Mouse (Mus musculus) embryonic stem cell, embryonic (primary cell): Measurements from ENCODE around the gene Prn.

Experiments
- CTCF ChIA-PET, 4 experiments: fragments of 300-600 bp in 2 of 4; fragments of 350-600 bp in 2 of 4; sonication (Branson Sonifier 250); formaldehyde crosslinking; loops; one replicate each; lab custom pipeline; 2022; ENCODE audit warnings: inconsistent platforms in 2 of 4; lab: Charles Lee
- POLR2A ChIA-PET, 4 experiments: fragments of 300-600 bp in 2 of 4; fragments of 350-600 bp in 2 of 4; sonication (Branson Sonifier 250); formaldehyde crosslinking; loops; one replicate each; lab custom pipeline; 2022; ENCODE audit warnings: antibody characterized with exemption in 4 of 4, inconsistent platforms in 1 of 4; lab: Charles Lee

Prn gene

DNA sequence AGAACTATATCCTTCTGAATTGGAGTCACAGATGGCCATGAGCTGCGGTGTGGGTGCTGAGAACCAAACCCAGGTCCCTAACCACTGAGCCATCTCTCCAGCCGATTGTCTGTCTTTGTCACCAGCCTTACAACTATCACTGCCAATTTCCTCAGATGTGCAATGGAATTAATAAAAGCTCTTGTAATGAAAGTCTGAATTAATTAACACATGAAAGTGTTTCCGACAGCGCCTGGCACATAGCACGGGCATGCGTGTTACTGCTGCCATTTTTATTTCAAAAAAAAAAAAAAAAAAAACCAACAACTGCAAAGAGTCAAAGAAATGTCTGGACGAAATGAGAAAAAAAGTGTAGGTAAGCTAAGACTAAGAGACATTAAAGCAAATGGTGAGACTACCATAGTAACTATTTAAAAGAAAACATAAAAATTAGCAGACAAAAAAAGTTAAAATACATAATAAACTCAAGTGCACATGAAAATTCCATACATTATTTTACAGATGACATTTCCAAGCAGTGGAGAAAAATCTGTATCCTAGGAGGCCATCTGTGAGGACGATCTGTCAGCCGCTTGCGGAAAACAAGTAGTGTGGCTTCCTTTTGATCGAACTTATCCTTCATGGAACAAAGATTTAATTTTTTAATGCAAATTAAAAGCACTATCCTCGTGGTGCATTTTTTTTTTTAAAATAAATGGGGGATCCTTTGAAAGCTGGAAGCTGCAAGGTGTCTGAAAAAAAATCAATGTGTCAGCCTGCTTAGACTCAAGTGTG is 12.2 kb upstream of the Prn start:
- ChIA-PET POLR2A (interaction anchor here in 2 of 4 experiments (0.6 to 1.1 kb wide), 2 partner anchors 52 to 573 kb away, joined by 3 to 4 read pairs; no protein-coding TSS in a partner anchor), CTCF (interaction anchor here in 2 of 4 experiments (0.6 to 0.7 kb wide), 2 partner anchors 42 to 76 kb away, joined by 4 to 5 read pairs; no protein-coding TSS in a partner anchor)

DNA sequence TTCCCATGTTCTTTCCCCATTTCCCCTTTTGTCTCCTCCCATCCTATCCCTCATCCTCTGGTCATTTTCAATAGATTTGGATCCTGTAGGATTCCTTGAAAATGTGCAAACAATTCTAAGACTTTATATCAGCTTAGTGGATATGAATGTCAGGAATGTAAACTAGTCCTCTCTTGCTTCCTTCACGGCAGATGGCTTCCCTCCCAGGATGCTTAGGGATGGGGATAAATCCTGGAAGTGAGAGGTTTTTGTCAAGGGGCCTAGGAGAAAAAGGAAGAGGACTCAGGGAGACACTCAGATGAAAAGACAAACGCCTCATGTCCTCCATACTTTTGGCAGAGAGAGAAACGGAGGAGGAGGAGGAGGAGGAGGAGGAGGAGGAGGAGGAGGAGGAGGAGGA is 7.3 kb upstream of the Prn start:
- ChIA-PET CTCF (interaction anchor here in 1 of 4 experiments (0.8 kb wide), 1 partner anchor 39 kb away, joined by 3 read pairs; no protein-coding TSS in a partner anchor), POLR2A (interaction anchor here in 1 of 4 experiments (0.6 kb wide), 1 partner anchor 51 kb away, joined by 3 read pairs; no protein-coding TSS in a partner anchor)

- CTCF ChIA-PET = interaction anchor here in 1 of 4 experiments (0.8 kb wide), 1 partner anchor 39 kb away, joined by 3 read pairs; no protein-coding TSS in a partner anchor
- POLR2A ChIA-PET = interaction anchor here in 2 of 4 experiments (0.6 to 1.0 kb wide), 2 partner anchors 52 to 55 kb away, joined by 3 read pairs; no protein-coding TSS in a partner anchor
These were observed 6.9 kb upstream of the Prn start for GRCm38 (mm10) chr2:131902867-131903266.

DNA sequence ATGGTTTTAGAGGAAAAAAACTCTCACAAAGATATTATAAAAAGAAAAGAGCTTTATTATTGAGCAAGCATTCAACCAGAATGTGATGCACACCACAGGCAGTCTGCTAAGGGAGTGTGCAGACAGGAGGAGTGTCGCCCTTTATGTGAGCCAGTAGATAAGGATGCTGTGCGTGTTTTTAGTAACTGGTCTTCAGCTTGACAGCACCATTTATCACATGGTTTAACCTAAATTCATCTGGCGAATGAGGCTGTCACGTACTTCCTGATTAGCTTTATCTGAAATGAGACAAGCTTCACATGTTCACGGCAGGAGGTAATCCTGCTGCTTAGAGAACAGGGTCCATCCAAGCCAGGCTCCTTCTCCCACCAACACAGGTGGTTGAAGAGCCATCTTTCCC is 4.7 kb upstream of the Prn start:
- CTCF ChIA-PET = interaction anchor here in 3 of 4 experiments (0.5 to 1.3 kb wide), 3 partner anchors 54 to 134 kb away, joined by 3 to 21 read pairs (median 3); no protein-coding TSS in a partner anchor
- POLR2A ChIA-PET = interaction anchor here in 2 of 4 experiments (0.7 to 2.0 kb wide), 3 partner anchors 28 to 57 kb away, joined by 3 to 7 read pairs (median 3); no protein-coding TSS in a partner anchor

DNA sequence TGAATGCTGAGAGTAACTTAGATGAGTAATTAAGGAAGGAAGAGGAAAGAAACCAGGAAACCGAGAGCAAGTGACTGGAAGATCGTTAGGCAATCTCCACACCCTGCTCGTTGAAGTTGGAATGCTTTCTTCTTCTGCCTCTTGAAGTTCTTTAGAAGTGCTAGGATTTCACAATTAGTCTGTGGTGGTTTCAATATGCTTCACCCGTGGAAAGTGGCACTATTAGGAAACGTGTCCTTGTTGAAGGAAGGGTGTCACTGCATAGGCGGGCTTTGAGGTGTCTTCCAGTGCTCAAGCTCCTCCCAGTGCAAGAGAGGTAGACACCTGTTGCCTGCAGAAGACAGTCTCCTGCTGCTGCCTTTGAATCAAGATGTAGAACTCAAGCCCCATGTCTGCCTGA is 4.0 kb upstream of the Prn start:
- ChIA-PET CTCF (interaction anchor here in 1 of 4 experiments (1.3 kb wide), 1 partner anchor 85 kb away, joined by 3 read pairs; no protein-coding TSS in a partner anchor), POLR2A (interaction anchor here in 2 of 4 experiments (0.6 to 2.0 kb wide), 3 partner anchors 30 to 321 kb away, joined by 3 to 7 read pairs (median 5); no protein-coding TSS in a partner anchor)

- ChIA-PET POLR2A (interaction anchor here in 2 of 4 experiments (0.6 to 2.0 kb wide), 2 partner anchors 30 to 321 kb away, joined by 5 to 7 read pairs; no protein-coding TSS in a partner anchor), CTCF (interaction anchor here in 1 of 4 experiments (0.6 kb wide), 1 partner anchor 364 kb away, joined by 5 read pairs; no protein-coding TSS in a partner anchor)
These were observed 3.5 kb upstream of the Prn start for GRCm38 (mm10) chr2:131906266-131906665.

DNA sequence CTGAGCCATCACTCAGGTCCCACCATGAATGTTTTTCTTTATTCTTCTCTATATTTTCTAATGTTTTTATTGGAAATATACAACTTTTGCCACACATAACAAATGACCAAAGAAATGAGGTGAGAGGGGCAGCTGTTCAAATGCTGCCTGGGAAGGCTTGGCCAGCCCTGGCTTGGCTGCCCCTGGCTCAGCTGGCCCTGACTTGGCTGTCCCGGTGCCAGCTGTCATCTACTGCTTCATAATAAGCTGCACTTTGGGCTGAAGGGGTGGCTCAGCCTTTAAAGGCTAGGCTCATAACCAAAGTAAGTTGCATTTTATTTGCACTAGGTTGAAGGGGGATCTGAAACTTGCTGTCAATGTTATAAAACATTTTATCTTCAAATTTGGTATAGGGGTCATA is 2.9 kb upstream of the Prn start:
- CTCF ChIA-PET = interaction anchor here in 1 of 4 experiments (0.6 kb wide), 1 partner anchor 365 kb away, joined by 5 read pairs; no protein-coding TSS in a partner anchor
- POLR2A ChIA-PET = interaction anchor here in 1 of 4 experiments (1.5 kb wide), 1 partner anchor 97 kb away, joined by 3 read pairs; no protein-coding TSS in a partner anchor

DNA sequence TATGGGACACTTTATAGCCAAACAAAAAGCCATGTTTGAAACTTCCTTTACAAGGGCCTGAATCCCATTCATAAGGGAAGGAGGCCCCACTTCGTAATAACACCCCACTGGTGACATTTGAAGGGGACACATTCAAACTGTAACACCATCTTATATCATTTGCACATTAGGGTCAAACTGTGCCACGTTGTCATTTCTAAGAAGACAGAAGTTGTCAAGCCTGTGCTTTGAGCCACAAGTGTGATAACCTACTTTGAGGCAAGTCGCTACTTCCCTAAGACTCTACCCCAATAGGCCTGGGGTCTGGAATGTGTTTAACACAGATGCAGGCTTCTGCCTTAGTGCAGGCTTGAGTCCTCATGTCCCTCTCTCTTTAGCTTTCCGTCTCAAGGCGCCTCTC is 2.4 kb upstream of the Prn start:
- ChIA-PET CTCF (interaction anchor here in 1 of 4 experiments (1.2 kb wide), 1 partner anchor 50 kb away, joined by 3 read pairs; no protein-coding TSS in a partner anchor), POLR2A (interaction anchor here in 1 of 4 experiments (1.5 kb wide), 1 partner anchor 98 kb away, joined by 3 read pairs; no protein-coding TSS in a partner anchor)

DNA sequence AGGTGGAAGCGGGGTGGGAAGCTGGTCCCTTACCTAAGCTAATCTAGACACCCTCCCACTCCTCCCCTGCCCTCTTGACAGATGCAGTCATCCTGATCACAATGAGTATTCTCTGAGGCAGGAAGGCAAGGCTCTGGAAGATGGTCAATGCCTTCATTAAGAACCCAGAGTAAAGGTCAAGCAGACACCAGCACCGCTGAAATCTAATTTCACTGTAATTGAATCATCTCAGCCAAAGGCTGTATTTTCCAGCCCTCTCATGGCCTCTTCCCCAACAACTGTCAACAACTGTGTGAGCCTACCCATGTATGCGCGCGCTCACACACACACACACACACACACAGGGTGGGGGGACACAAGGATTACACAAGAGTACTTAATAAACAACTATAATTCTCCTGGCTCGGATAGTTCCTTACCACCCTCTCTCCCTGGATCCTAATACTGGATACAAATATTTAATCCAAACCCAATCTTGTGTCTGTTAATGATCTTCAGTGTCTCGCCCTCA is 1.4 kb upstream of the Prn start:
- CTCF ChIA-PET = interaction anchor here in 1 of 4 experiments (0.6 to 1.2 kb wide), 2 partner anchors 49 to 122 kb away, joined by 3 read pairs; partner anchors contain the start of gene Rassf2
- POLR2A ChIA-PET = interaction anchor here in 3 of 4 experiments (1.3 to 10.4 kb wide), 12 partner anchors 16 to 99 kb away, joined by 3 to 155 read pairs (median 5); no protein-coding TSS in a partner anchor

GRCm38 (mm10) chr2:131908906-131909305 is 851 bp upstream of the Prn start:
- POLR2A ChIA-PET = interaction anchor here in 3 of 4 experiments (0.8 to 10.4 kb wide), 25 partner anchors 14 to 300 kb away, joined by 3 to 155 read pairs (median 5); no protein-coding TSS in a partner anchor
- CTCF ChIA-PET = no interaction called here

DNA sequence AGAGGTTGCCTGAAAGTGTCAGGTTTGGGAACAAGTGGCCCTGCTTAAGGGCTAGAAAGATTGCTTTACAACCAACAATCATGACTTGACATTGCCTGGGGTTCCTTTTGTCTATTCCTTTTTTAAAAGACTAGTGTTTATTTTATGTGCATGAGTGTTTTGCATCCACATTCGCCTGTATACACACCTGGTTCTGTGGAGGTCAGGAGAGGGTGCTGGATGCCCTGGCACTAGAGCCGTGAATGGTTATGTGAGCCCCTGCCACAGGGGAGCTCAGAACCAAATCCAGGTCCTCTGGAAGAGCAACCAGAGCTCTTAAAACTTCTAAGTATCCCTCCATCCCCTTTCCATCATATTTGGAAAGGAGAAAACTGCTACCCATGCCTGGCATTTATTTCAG is 1.1 kb downstream of the Prn start:
- CTCF ChIA-PET = interaction anchor here in 2 of 4 experiments (0.6 to 1.6 kb wide), 2 partner anchors 28 to 60 kb away, joined by 3 to 4 read pairs; no protein-coding TSS in a partner anchor
- POLR2A ChIA-PET = interaction anchor here in 2 of 4 experiments (1.0 to 10.4 kb wide), 17 partner anchors 12 to 376 kb away, joined by 3 to 155 read pairs (median 8); no protein-coding TSS in a partner anchor

- POLR2A ChIA-PET = interaction anchor here in 2 of 4 experiments (1.1 to 10.4 kb wide), 7 partner anchors 22 to 74 kb away, joined by 3 to 155 read pairs (median 19); no protein-coding TSS in a partner anchor
- CTCF ChIA-PET = interaction anchor here in 2 of 4 experiments (0.6 to 1.6 kb wide), 3 partner anchors 24 to 61 kb away, joined by 3 to 4 read pairs (median 3); no protein-coding TSS in a partner anchor
These were observed 1.6 kb downstream of the Prn start for GRCm38 (mm10) chr2:131911341-131911740.

DNA sequence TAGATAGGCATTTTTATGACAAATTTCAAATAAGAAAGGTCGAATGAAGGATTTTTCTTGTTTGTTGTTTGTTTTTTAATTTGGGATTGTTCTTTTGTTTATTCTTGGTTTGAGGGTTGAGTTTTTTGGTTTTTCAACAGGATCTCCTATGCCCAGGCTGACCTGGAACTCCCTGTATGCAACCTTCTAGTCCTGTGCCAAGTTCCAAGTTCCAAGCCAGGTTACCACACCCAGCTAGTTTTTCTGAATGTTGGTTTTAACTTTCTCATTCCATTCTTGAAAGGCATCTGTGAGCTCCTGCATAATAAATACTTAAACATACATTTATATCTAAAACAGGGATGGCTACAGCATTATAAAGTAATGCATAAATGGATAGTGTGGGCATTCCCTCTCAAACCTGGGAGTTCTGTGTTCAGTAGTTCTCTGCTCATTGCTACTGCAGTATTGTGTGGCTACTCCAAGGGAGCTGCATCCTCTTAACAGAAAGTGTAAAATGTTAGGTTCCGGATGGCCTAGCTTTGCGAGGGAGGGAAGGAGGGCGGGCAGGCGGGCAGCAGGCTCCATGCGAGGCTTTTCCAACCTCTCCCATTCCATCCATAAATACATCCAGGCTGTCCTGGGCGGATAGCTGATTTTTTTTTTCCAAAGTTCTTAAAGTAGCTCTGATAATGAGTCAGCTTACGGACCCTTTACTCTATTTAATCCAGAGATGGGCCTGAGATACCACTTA is 2.9 kb downstream of the Prn start:
- ChIA-PET POLR2A (interaction anchor here in 2 of 4 experiments (0.9 to 10.4 kb wide), 4 partner anchors 21 to 86 kb away, joined by 3 to 155 read pairs (median 28); no protein-coding TSS in a partner anchor), CTCF (interaction anchor here in 1 of 4 experiments (1.0 to 1.6 kb wide), 2 partner anchors 27 to 100 kb away, joined by 4 read pairs; no protein-coding TSS in a partner anchor)

- CTCF ChIA-PET = interaction anchor here in 3 of 4 experiments (1.1 to 1.5 kb wide), 3 partner anchors 23 to 108 kb away, joined by 3 to 5 read pairs (median 3); partner anchors contain the start of genes Prn (in 1 of the 3) and Prnp (in 1 of the 3)
- POLR2A ChIA-PET = interaction anchor here in 3 of 4 experiments (0.6 to 11.2 kb wide), 25 partner anchors 12 to 1467 kb away, joined by 3 to 155 read pairs (median 3); partner anchors contain the start of genes Prn (in 2 of the 3), Prnp (in 2 of the 3) and Prnd (in 1 of the 3)
These were observed 22.6 kb downstream of the Prn start for GRCm38 (mm10) chr2:131932275-131932902.

DNA sequence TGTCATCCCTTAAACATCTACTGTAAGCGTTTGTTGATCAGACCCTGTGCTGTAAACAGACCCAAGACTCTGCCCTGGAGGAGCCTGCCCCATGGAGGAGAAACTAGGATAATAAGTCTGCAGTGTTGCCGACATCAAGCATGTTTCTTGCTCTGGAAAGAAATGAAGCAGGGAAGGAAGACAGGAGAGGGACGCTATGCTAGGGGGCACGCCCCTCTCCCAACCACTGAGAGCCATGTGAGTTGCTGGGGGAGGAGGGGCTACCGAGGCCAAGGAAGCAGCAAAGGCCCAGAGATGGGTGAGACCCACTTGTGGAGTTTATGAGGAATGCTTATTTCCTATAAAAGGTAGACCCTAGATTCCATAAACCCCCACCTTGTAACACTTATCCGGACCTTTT is 23.3 kb downstream of the Prn start:
- CTCF ChIA-PET = interaction anchor here in 3 of 4 experiments (0.6 to 1.5 kb wide), 4 partner anchors 23 to 148 kb away, joined by 3 to 5 read pairs (median 3); partner anchors contain the start of genes Prn (in 1 of the 3) and Prnp (in 1 of the 3)
- POLR2A ChIA-PET = interaction anchor here in 2 of 4 experiments (0.9 to 11.2 kb wide), 17 partner anchors 12 to 112 kb away, joined by 3 to 155 read pairs (median 4); partner anchors contain the start of genes Prn (in 2 of the 2), Prnp (in 2 of the 2) and Prnd (in 1 of the 2)

- POLR2A ChIA-PET = interaction anchor here in 2 of 4 experiments (0.5 to 11.2 kb wide), 13 partner anchors 12 to 201 kb away, joined by 3 to 155 read pairs (median 5); partner anchors contain the start of genes Prn (in 2 of the 2), Prnp (in 2 of the 2) and Prnd (in 1 of the 2)
- CTCF ChIA-PET = interaction anchor here in 2 of 4 experiments (0.6 to 0.7 kb wide), 3 partner anchors 112 to 147 kb away, joined by 3 to 4 read pairs (median 3); no protein-coding TSS in a partner anchor
These were observed 23.8 kb downstream of the Prn start for GRCm38 (mm10) chr2:131933598-131933997.
